Mouse (Mus musculus): ENCODE results near the gene Hdac2. TPM values are rescaled to one million over a fixed set of nuclear protein-coding genes. Genes with fewer than 3 reads are reported as not detected.
A peak's percentile ranks its signal among the peaks of the same experiment; 100 is the strongest.

Hdac2 gene
- 168 and 216 TPM in 2 replicates for polyA plus RNA-seq (2011; ENCODE audit: insufficient read length, low read depth, missing spikeins)

GRCm38 (mm10) chr10:36974086-36974675 is at the start of gene Hdac2:
Gene Hdac2, plus strand, starts transcription at chr10:36974544.
- peaks cover 2% of the 10 kb centered on the region; the same call in 1 of the 2 replicates for H3K4me1 ChIP-seq (ENCODE audit: control insufficient read depth, insufficient read depth, low read length)
- H3K27ac ChIP-seq (ENCODE audit: insufficient read depth, low read length): peak within 1 kb of the TSS; percentile 54
- TF ChIP-seq POLR2A (IDR thresholded peaks at IDR 0.05; ENCODE audit: low read depth, low read length) (peak; percentile 80), CTCF (IDR thresholded peaks at IDR 0.05; ENCODE audit: borderline replicate concordance, insufficient read depth, low read length) (no peak)
- peak within 1 kb of the TSS; percentile 90 for H3K4me3 ChIP-seq (ENCODE audit: insufficient read depth, low read length)

GRCm38 (mm10) chr10:36928212-36928611 is 46.1 kb upstream of the Hdac2 start:
- Histone ChIP-seq H3K27ac (ENCODE audit: insufficient read depth, low read length) (no peak overlapping the region), H3K4me3 (ENCODE audit: insufficient read depth, low read length) (no peak overlapping the region), H3K4me1 (ENCODE audit: control insufficient read depth, insufficient read depth, low read length) (no peaks in the 10 kb centered on the region)
- TF ChIP-seq POLR2A (IDR thresholded peaks at IDR 0.05; ENCODE audit: low read depth, low read length): no peak
- no peak for TF ChIP-seq CTCF (IDR thresholded peaks at IDR 0.05; ENCODE audit: borderline replicate concordance, insufficient read depth, low read length)

- no peak overlapping the region for H3K27ac ChIP-seq (ENCODE audit: insufficient read depth, low read length)
- TF ChIP-seq CTCF (IDR thresholded peaks at IDR 0.05; ENCODE audit: borderline replicate concordance, insufficient read depth, low read length) (no peak), POLR2A (IDR thresholded peaks at IDR 0.05; ENCODE audit: low read depth, low read length) (no peak)
- H3K4me3 ChIP-seq (ENCODE audit: insufficient read depth, low read length): no peak overlapping the region
- H3K4me1 ChIP-seq (ENCODE audit: control insufficient read depth, insufficient read depth, low read length): no peaks in the 10 kb centered on the region
Measured at GRCm38 (mm10) chr10:36935863-36936262, 38.5 kb upstream of the Hdac2 start.

GRCm38 (mm10) chr10:36936271-36936670 is 38.1 kb upstream of the Hdac2 start:
- TF ChIP-seq CTCF (IDR thresholded peaks at IDR 0.05; ENCODE audit: borderline replicate concordance, insufficient read depth, low read length) (no peak), POLR2A (IDR thresholded peaks at IDR 0.05; ENCODE audit: low read depth, low read length) (no peak)
- no peak overlapping the region for H3K27ac ChIP-seq (ENCODE audit: insufficient read depth, low read length)
- H3K4me3 ChIP-seq (ENCODE audit: insufficient read depth, low read length): no peak overlapping the region
- H3K4me1 ChIP-seq (ENCODE audit: control insufficient read depth, insufficient read depth, low read length): no peaks in the 10 kb centered on the region

- Histone ChIP-seq H3K4me1 (ENCODE audit: control insufficient read depth, insufficient read depth, low read length) (no peaks in the 10 kb centered on the region), H3K4me3 (ENCODE audit: insufficient read depth, low read length) (no peak overlapping the region), H3K27ac (ENCODE audit: insufficient read depth, low read length) (no peak overlapping the region)
- TF ChIP-seq POLR2A (IDR thresholded peaks at IDR 0.05; ENCODE audit: low read depth, low read length) (no peak), CTCF (IDR thresholded peaks at IDR 0.05; ENCODE audit: borderline replicate concordance, insufficient read depth, low read length) (no peak)
Measured at GRCm38 (mm10) chr10:36951742-36952141, 22.6 kb upstream of the Hdac2 start.

GRCm38 (mm10) chr10:36952622-36953021 is 21.7 kb upstream of the Hdac2 start:
- Histone ChIP-seq H3K4me1 (ENCODE audit: control insufficient read depth, insufficient read depth, low read length) (no peaks in the 10 kb centered on the region), H3K4me3 (ENCODE audit: insufficient read depth, low read length) (no peak overlapping the region), H3K27ac (ENCODE audit: insufficient read depth, low read length) (no peak overlapping the region)
- no peak for TF ChIP-seq POLR2A (IDR thresholded peaks at IDR 0.05; ENCODE audit: low read depth, low read length)
- TF ChIP-seq CTCF (IDR thresholded peaks at IDR 0.05; ENCODE audit: borderline replicate concordance, insufficient read depth, low read length): no peak

- H3K4me3 ChIP-seq (ENCODE audit: insufficient read depth, low read length): no peak overlapping the region
- H3K4me1 ChIP-seq (ENCODE audit: control insufficient read depth, insufficient read depth, low read length): no peaks in the 10 kb centered on the region
- no peak overlapping the region for H3K27ac ChIP-seq (ENCODE audit: insufficient read depth, low read length)
- TF ChIP-seq CTCF (IDR thresholded peaks at IDR 0.05; ENCODE audit: borderline replicate concordance, insufficient read depth, low read length) (no peak), POLR2A (IDR thresholded peaks at IDR 0.05; ENCODE audit: low read depth, low read length) (no peak)
Measured at GRCm38 (mm10) chr10:36959563-36960110, 14.7 kb upstream of the Hdac2 start.

- Histone ChIP-seq H3K4me3 (ENCODE audit: insufficient read depth, low read length) (no peak overlapping the region), H3K4me1 (ENCODE audit: control insufficient read depth, insufficient read depth, low read length) (no peaks in the 10 kb centered on the region), H3K27ac (ENCODE audit: insufficient read depth, low read length) (no peak overlapping the region)
- TF ChIP-seq POLR2A (IDR thresholded peaks at IDR 0.05; ENCODE audit: low read depth, low read length): no peak
Measured at GRCm38 (mm10) chr10:36964406-36964805, 9.9 kb upstream of the Hdac2 start.

GRCm38 (mm10) chr10:36974676-36975520 is 554 bp downstream of the Hdac2 start:
- TF ChIP-seq CTCF (IDR thresholded peaks at IDR 0.05; ENCODE audit: borderline replicate concordance, insufficient read depth, low read length) (no peak), POLR2A (IDR thresholded peaks at IDR 0.05; ENCODE audit: low read depth, low read length) (peak; percentile 46)

GRCm38 (mm10) chr10:36981866-36982265 is 7.5 kb downstream of the Hdac2 start:
- TF ChIP-seq CTCF (IDR thresholded peaks at IDR 0.05; ENCODE audit: borderline replicate concordance, insufficient read depth, low read length): no peak
- TF ChIP-seq POLR2A (IDR thresholded peaks at IDR 0.05; ENCODE audit: low read depth, low read length): no peak
- H3K4me3 ChIP-seq (ENCODE audit: insufficient read depth, low read length): no peak overlapping the region
- H3K4me1 ChIP-seq (ENCODE audit: control insufficient read depth, insufficient read depth, low read length): no peaks in the 10 kb centered on the region
- no peak overlapping the region for H3K27ac ChIP-seq (ENCODE audit: insufficient read depth, low read length)

More at GRCm38 (mm10) chr10:36974676-36975520, 554 bp downstream of the Hdac2 start:
- Histone ChIP-seq H3K4me1 (ENCODE audit: control insufficient read depth, insufficient read depth, low read length) (peaks cover 2% of the 10 kb centered on the region; the same call in 1 of the 2 replicates), H3K4me3 (ENCODE audit: insufficient read depth, low read length) (peak overlapping the region; percentile 90), H3K27ac (ENCODE audit: insufficient read depth, low read length) (peak overlapping the region; percentile 54)
